Mouse (Mus musculus): Measurements from ENCODE around the gene Plin4.

Plin4 gene

DNA sequence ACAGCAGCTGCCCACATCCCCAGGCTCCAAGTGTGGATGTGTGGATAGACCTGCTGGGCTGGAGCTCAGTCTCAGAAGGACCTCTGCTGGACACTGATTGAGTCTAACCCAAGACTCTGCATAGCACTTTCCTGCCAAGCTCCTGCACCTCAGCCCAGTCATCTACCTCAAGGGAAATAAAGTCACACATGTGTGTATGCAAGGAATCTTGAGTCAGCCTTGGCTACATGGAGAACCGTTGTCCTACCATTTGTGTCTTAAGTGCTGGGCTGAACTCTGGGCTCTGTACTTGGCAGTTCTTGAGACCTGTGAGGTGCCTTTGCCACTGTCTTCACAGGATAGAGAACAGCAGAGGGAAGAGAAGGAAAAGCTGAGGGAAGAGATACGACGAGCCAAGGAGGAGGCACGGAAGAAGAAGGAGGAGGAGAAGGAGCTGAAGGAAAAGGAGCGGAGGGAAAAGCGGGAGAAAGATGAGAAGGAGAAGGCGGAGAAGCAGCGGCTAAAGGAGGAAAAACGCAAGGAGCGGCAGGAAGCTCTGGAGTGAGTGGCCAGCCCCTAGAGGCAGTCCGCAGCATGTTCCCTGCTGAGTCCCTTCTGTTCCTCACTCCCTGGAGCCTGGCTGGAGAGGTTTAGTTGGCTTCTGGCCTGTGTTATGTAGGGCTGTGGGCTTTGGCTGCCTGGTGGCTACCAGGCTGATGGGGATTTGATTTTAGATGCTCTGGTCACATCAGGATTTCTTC, 52.1 kb downstream of the Plin4 start:
- in situ Hi-C loops (cut with MseI, MboI), result no loop called here

DNA sequence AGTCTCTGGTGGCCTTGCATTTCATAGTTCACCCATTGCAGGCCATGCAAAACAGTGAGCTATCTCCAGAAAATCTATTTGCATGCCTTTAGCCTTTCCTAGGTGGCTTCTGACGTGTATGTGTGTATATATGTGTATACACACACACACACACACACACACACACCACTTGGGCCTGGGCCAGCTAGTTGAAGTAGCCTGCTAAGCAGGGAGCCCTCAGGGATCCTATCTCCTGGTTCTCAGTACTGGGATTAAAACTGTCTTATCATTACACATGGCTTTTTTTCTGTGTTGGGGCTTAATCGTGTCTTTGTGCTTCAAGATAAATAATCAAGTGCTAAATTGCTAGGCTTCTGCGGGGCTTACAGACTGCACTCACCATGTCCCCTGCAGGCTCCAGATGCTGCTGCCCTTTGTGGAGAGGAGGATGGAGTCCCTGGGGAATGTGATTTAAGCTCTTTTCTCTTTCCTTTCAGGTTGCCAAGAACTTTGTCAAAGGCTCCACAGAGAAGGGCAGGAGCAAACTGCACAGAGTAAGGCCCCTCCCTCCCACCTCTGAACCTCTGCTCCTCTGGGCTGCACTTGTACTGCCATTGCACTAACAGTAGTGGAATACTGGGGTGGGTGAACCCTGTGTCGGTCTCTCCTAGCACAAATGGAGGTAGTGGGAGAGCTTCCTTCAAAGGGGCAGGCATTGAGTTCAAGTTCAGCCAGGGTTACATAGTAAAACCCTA, 53.5 kb downstream of the Plin4 start:
- in situ Hi-C loops (cut with MseI, MboI), result no loop called here

DNA sequence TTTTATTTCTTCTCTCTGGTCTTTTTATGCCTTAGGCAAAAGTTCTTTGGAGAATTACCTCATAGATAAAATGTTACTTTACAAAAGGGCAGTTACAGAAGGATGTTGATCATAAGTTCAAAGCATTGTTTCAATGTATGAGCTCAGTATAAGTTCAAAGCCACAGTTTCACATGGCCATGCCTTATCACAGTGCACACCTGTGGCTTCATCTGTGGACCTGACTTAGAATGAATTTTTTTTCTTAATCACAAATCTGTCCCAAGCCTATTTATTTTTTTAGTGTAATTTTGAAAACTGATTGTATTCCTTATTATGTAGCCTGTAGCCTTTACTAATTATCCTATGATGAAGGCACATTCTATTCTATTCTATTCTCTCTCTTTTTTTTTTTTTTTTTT, 54.7 kb downstream of the Plin4 start:
- in situ Hi-C loops (cut with MseI, MboI), result no loop called here

DNA sequence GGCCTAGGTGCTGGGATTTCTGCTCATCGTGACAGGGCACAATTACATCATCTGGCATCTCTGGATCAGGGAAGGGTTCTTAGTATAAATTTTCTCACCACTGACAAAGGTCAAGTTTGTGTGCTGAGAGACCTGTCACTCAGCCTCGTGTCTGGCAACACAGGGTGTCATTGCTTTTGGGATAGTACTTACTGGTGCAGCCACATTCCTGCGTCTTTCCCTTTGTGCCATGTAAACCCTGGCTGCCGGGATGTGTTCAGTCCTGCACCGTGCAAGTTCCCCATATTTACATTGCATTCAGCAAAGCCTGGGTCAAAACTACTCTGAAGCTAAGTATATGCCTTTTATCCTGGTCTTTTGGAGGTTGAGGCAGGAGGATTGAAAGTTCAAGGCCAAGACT, 58.2 kb downstream of the Plin4 start:
- in situ Hi-C loops (cut with MseI, MboI), result no loop called here

All from mouse trophoblast stem cell (cell line).